Mouse (Mus musculus) stomach, postnatal 0 days (tissue): ENCODE measurements around the gene Plk2. TPM values are rescaled to one million over a fixed set of nuclear protein-coding genes. Genes with fewer than 3 reads are reported as not detected.
A peak's percentile ranks its signal among the peaks of the same experiment; 100 is the strongest.
"Not testable (repeated sequence)": the region's sequence is repeated elsewhere in the genome, so short reads cannot be mapped to it uniquely, and the experiment has no call there.

ENCODE experiments used
- ATAC-seq: fragments of 200-750 bp; cut with Nextera tagmentation; 2 replicates; pipeline ENCODE4 v1.8.0; 2017; ENCODE audit not compliant: low FRiP score, low TSS enrichment
- DNase-seq: peaks from one replicate; pipeline ENCODE4 v3.0.0-alpha.2; 2016; ENCODE audit warnings: low spot score
- H3K27ac ChIP-seq: fragments of 300-500 bp; sonication (generic); replicated peaks from 2 replicates; pipeline ENCODE4 v1.5.1; 2014; ENCODE audit warnings: mild to moderate bottlenecking, control low read depth
- H3K27me3 ChIP-seq: fragments of 300-500 bp; sonication (generic); 2 replicates; pipeline ENCODE4 v1.6.1; 2014; ENCODE audit warnings: low read length; ENCODE audit not compliant: control insufficient read depth, insufficient read depth
- H3K36me3 ChIP-seq: fragments of 300-500 bp; sonication (generic); 2 replicates; pipeline ENCODE4 v1.6.1; 2014; ENCODE audit warnings: low read length, mixed read lengths; ENCODE audit not compliant: control insufficient read depth, insufficient read depth
- H3K4me1 ChIP-seq: fragments of 300-500 bp; sonication (generic); replicated peaks from 2 replicates; pipeline ENCODE4 v1.6.1; 2014; ENCODE audit warnings: antibody characterized with exemption; ENCODE audit not compliant: control insufficient read depth, insufficient read depth
- H3K4me2 ChIP-seq: fragments of 300-500 bp; sonication (generic); replicated peaks from 2 replicates; pipeline ENCODE4 v1.6.1; 2014; ENCODE audit warnings: low read depth, mild to moderate bottlenecking, control low read depth, moderate library complexity
- H3K4me3 ChIP-seq: fragments of 300-500 bp; sonication (generic); 2 replicates; pipeline ENCODE4 v1.5.1; 2014; ENCODE audit warnings: low read depth, low read length, control low read depth
- H3K9ac ChIP-seq: fragments of 300-500 bp; sonication (generic); 2 replicates; pipeline ENCODE4 v1.6.1; 2014; ENCODE audit warnings: mild to moderate bottlenecking, low read length, control low read depth, mixed read lengths
- H3K9me3 ChIP-seq: fragments of 300-500 bp; sonication (generic); 2 replicates; pipeline ENCODE4 v1.6.1; 2016; ENCODE audit warnings: low read length; ENCODE audit not compliant: control insufficient read depth
- CTCF ChIP-seq: IDR thresholded peaks from 2 replicates; pipeline ENCODE4 v1.5.1; 2016; ENCODE audit warnings: antibody characterized with exemption, low read depth, mild to moderate bottlenecking, moderate library complexity
- EP300 ChIP-seq: optimal IDR thresholded peaks from 2 replicates; pipeline ENCODE3; 2016; ENCODE audit warnings: antibody characterized with exemption
- WGBS: fragments of 180-500 bp; shearing (Covaris S2); extraction: QIAGEN DNeasy Blood & Tissue Kit; methylation state at CpG from one replicate; pipeline ENCODE4 v1.1.7; 2014; 5-methylcytosine and 5-hydroxymethylcytosine counted together
- polyA plus RNA-seq: library from polyadenylated mRNA; unstranded; fragments of >200 nt; fragmentation: Nextera tagmentation; extraction: Ambion mirVana; gene quantifications from 2 replicates; pipeline ENCODE4 v1.2.1, GENCODE M21; 2015

Plk2 gene
- polyA plus RNA-seq, 1 experiment from 2014 or later, result 41.5 TPM

GRCm38 (mm10) chr13:110367961-110368555 lies 26.8 kb upstream of the Plk2 start:
- WGBS, result 77% methylated on average over 3 of the region's 3 CpGs

GRCm38 (mm10) chr13:110368556-110369040 lies 26.2 kb upstream of the Plk2 start:
- ATAC-seq, result peak; percentile 72
- TF ChIP-seq CTCF, result peak; percentile 100
- H3K4me3 ChIP-seq, H3K4me2 ChIP-seq, H3K9me3 ChIP-seq, H3K9ac ChIP-seq, DNase-seq, H3K27ac ChIP-seq, H3K36me3 ChIP-seq, H3K4me1 ChIP-seq, H3K27me3 ChIP-seq: not testable (repeated sequence)
- WGBS, result 55% methylated on average over 6 of the region's 6 CpGs

More at GRCm38 (mm10) chr13:110367961-110368555, 26.8 kb upstream of the Plk2 start:
- Histone ChIP-seq H3K9ac (no peak overlapping the region), H3K36me3 (no peaks in the 10 kb centered on the region), H3K27ac (no peak overlapping the region), H3K27me3 (no peaks in the 10 kb centered on the region), H3K9me3 (no peaks in the 10 kb centered on the region), H3K4me1 (no peaks in the 10 kb centered on the region), H3K4me2 (no peak overlapping the region), H3K4me3 (no peak overlapping the region)
- DNase-seq, result no peak
- no peak for ATAC-seq
- TF ChIP-seq CTCF (no peak), EP300 (no peak)

- Histone ChIP-seq H3K4me3 (no peak overlapping the region), H3K9ac (no peak overlapping the region), H3K27me3 (no peaks in the 10 kb centered on the region), H3K36me3 (no peaks in the 10 kb centered on the region), H3K4me1 (no peaks in the 10 kb centered on the region), H3K27ac (no peak overlapping the region), H3K9me3 (no peaks in the 10 kb centered on the region), H3K4me2 (no peak overlapping the region)
- WGBS, result 85% methylated on average over 1 of the region's 1 CpGs
- DNase-seq (no peak), ATAC-seq (no peak)
- TF ChIP-seq EP300, result no peak
- TF ChIP-seq CTCF, result no peak
Measured at GRCm38 (mm10) chr13:110369673-110370072, 25.2 kb upstream of the Plk2 start.

GRCm38 (mm10) chr13:110382447-110382901 lies 12.4 kb upstream of the Plk2 start:
- Histone ChIP-seq H3K4me3 (no peak overlapping the region), H3K9me3 (no peaks in the 10 kb centered on the region), H3K9ac (no peak overlapping the region), H3K27ac (no peak overlapping the region), H3K27me3 (no peaks in the 10 kb centered on the region), H3K4me1 (no peaks in the 10 kb centered on the region), H3K36me3 (no peaks in the 10 kb centered on the region), H3K4me2 (no peak overlapping the region)
- DNase-seq, result peak; percentile 55
- TF ChIP-seq EP300 (no peak), CTCF (peak; percentile 90)
- 18% methylated on average over 5 of the region's 5 CpGs for WGBS
- no peak for ATAC-seq

GRCm38 (mm10) chr13:110384514-110384913 lies 10.3 kb upstream of the Plk2 start:
- H3K9me3 ChIP-seq, result no peaks in the 10 kb centered on the region
- no peak for TF ChIP-seq EP300
- H3K36me3 ChIP-seq, result no peaks in the 10 kb centered on the region
- 66% methylated on average over 6 of the region's 6 CpGs for WGBS
- no peaks in the 10 kb centered on the region for H3K27me3 ChIP-seq
- no peak overlapping the region for H3K4me3 ChIP-seq
- no peak overlapping the region for H3K27ac ChIP-seq
- ATAC-seq, result no peak
- H3K4me2 ChIP-seq, result no peak overlapping the region
- no peak for DNase-seq
- no peaks in the 10 kb centered on the region for H3K4me1 ChIP-seq
- H3K9ac ChIP-seq, result no peak overlapping the region

- H3K4me3 ChIP-seq, result no peak overlapping the region
- H3K9ac ChIP-seq, result no peak overlapping the region
- H3K9me3 ChIP-seq, result no peaks in the 10 kb centered on the region
- TF ChIP-seq EP300 (no peak), CTCF (peak; percentile 91)
- ATAC-seq, result no peak
- no peaks in the 10 kb centered on the region for H3K27me3 ChIP-seq
- peak; percentile 63 for DNase-seq
- no peaks in the 10 kb centered on the region for H3K36me3 ChIP-seq
- WGBS, result 18% methylated on average over 8 of the region's 8 CpGs
- H3K4me2 ChIP-seq, result no peak overlapping the region
- H3K4me1 ChIP-seq, result no peaks in the 10 kb centered on the region
- H3K27ac ChIP-seq, result no peak overlapping the region
Measured at GRCm38 (mm10) chr13:110392210-110392609, 2.6 kb upstream of the Plk2 start.
